Mouse (Mus musculus): ENCODE measurements around the gene Serinc1. TPM values are rescaled to one million over a fixed set of nuclear protein-coding genes. Genes with fewer than 3 reads are reported as not detected.
"Not testable (repeated sequence)": the region's sequence is repeated elsewhere in the genome, so short reads cannot be mapped to it uniquely, and the experiment has no call there.

The Serinc1 gene
- polyA plus RNA-seq, 1 experiment from 2014 or later: 86.5 TPM

GRCm38 (mm10) chr10:57566221-57566620 is 33.9 kb upstream of the Serinc1 start:
- Histone ChIP-seq H3K27me3 (ENCODE audit: control insufficient read depth, insufficient read depth, low read length) (no peaks in the 10 kb centered on the region), H3K9me3 (ENCODE audit: control insufficient read depth, low read length) (no peaks in the 10 kb centered on the region), H3K4me1 (replicated peaks; ENCODE audit: control insufficient read depth, insufficient read depth) (no peaks in the 10 kb centered on the region), H3K4me3 (ENCODE audit: low read depth, low read length) (no peak overlapping the region), H3K9ac (ENCODE audit: low read length) (no peak overlapping the region), H3K27ac (replicated peaks) (no peak overlapping the region), H3K4me2 (replicated peaks; ENCODE audit: low read depth) (no peak overlapping the region), H3K36me3 (ENCODE audit: control insufficient read depth, insufficient read depth, low read length) (no peaks in the 10 kb centered on the region)
- WGBS: 58% methylated on average over 1 of the region's 1 CpGs
- TF ChIP-seq CTCF (IDR thresholded peaks at IDR 0.05; ENCODE audit: low read depth) (no peak), EP300 (optimal IDR thresholded peaks at IDR 0.05) (no peak)
- no peak for ATAC-seq (ENCODE audit: low FRiP score, low TSS enrichment)
- no peak for DNase-seq (ENCODE audit: low spot score)

- WGBS: 39% methylated on average over 5 of the region's 5 CpGs
- peak; percentile 45 for DNase-seq (ENCODE audit: low spot score)
Observed at GRCm38 (mm10) chr10:57557597-57557996, 25.3 kb upstream of the Serinc1 start.

GRCm38 (mm10) chr10:57553719-57554118 is 21.4 kb upstream of the Serinc1 start:
- H3K27me3 ChIP-seq (ENCODE audit: control insufficient read depth, insufficient read depth, low read length): no peaks in the 10 kb centered on the region
- DNase-seq (ENCODE audit: low spot score) (no peak), ATAC-seq (ENCODE audit: low FRiP score, low TSS enrichment) (no peak)
- no peaks in the 10 kb centered on the region for H3K36me3 ChIP-seq (ENCODE audit: control insufficient read depth, insufficient read depth, low read length)
- TF ChIP-seq CTCF (IDR thresholded peaks at IDR 0.05; ENCODE audit: low read depth): no peak
- no peak for TF ChIP-seq EP300 (optimal IDR thresholded peaks at IDR 0.05)
- WGBS: 76% methylated on average over 1 of the region's 1 CpGs
- no peak overlapping the region for H3K4me2 ChIP-seq (replicated peaks; ENCODE audit: low read depth)
- no peaks in the 10 kb centered on the region for H3K9me3 ChIP-seq (ENCODE audit: control insufficient read depth, low read length)
- H3K9ac ChIP-seq (ENCODE audit: low read length): no peak overlapping the region
- no peak overlapping the region for H3K27ac ChIP-seq (replicated peaks)
- H3K4me3 ChIP-seq (ENCODE audit: low read depth, low read length): no peak overlapping the region
- H3K4me1 ChIP-seq (replicated peaks; ENCODE audit: control insufficient read depth, insufficient read depth): no peaks in the 10 kb centered on the region

More at GRCm38 (mm10) chr10:57557597-57557996, 25.3 kb upstream of the Serinc1 start:
- Histone ChIP-seq H3K27ac (replicated peaks) (no peak overlapping the region), H3K4me1 (replicated peaks; ENCODE audit: control insufficient read depth, insufficient read depth) (no peaks in the 10 kb centered on the region), H3K9ac (ENCODE audit: low read length) (no peak overlapping the region), H3K36me3 (ENCODE audit: control insufficient read depth, insufficient read depth, low read length) (no peaks in the 10 kb centered on the region), H3K4me3 (ENCODE audit: low read depth, low read length) (no peak overlapping the region), H3K4me2 (replicated peaks; ENCODE audit: low read depth) (no peak overlapping the region), H3K27me3 (ENCODE audit: control insufficient read depth, insufficient read depth, low read length) (no peaks in the 10 kb centered on the region), H3K9me3 (ENCODE audit: control insufficient read depth, low read length) (no peaks in the 10 kb centered on the region)
- ATAC-seq (ENCODE audit: low FRiP score, low TSS enrichment): peak; percentile 78
- TF ChIP-seq EP300 (optimal IDR thresholded peaks at IDR 0.05): no peak
- no peak for TF ChIP-seq CTCF (IDR thresholded peaks at IDR 0.05; ENCODE audit: low read depth)

- Histone ChIP-seq H3K4me1 (replicated peaks; ENCODE audit: control insufficient read depth, insufficient read depth) (no peaks in the 10 kb centered on the region), H3K9ac (ENCODE audit: low read length) (no peak overlapping the region), H3K36me3 (ENCODE audit: control insufficient read depth, insufficient read depth, low read length) (no peaks in the 10 kb centered on the region), H3K4me2 (replicated peaks; ENCODE audit: low read depth) (no peak overlapping the region), H3K27me3 (ENCODE audit: control insufficient read depth, insufficient read depth, low read length) (no peaks in the 10 kb centered on the region), H3K9me3 (ENCODE audit: control insufficient read depth, low read length) (no peaks in the 10 kb centered on the region), H3K27ac (replicated peaks) (no peak overlapping the region), H3K4me3 (ENCODE audit: low read depth, low read length) (no peak overlapping the region)
- no peak for TF ChIP-seq CTCF (IDR thresholded peaks at IDR 0.05; ENCODE audit: low read depth)
- no peak for TF ChIP-seq EP300 (optimal IDR thresholded peaks at IDR 0.05)
- 82% methylated on average over 4 of the region's 4 CpGs for WGBS
- DNase-seq (ENCODE audit: low spot score) (no peak), ATAC-seq (ENCODE audit: low FRiP score, low TSS enrichment) (no peak)
Observed at GRCm38 (mm10) chr10:57549631-57550030, 17.3 kb upstream of the Serinc1 start.

GRCm38 (mm10) chr10:57543890-57544289 is 11.6 kb upstream of the Serinc1 start:
- not testable (repeated sequence) for DNase-seq (ENCODE audit: low spot score); H3K4me2 ChIP-seq (replicated peaks; ENCODE audit: low read depth); H3K4me3 ChIP-seq (ENCODE audit: low read depth, low read length); H3K27ac ChIP-seq (replicated peaks); H3K27me3 ChIP-seq (ENCODE audit: control insufficient read depth, insufficient read depth, low read length); H3K9me3 ChIP-seq (ENCODE audit: control insufficient read depth, low read length); ATAC-seq (ENCODE audit: low FRiP score, low TSS enrichment); H3K4me1 ChIP-seq (replicated peaks; ENCODE audit: control insufficient read depth, insufficient read depth); H3K36me3 ChIP-seq (ENCODE audit: control insufficient read depth, insufficient read depth, low read length); H3K9ac ChIP-seq (ENCODE audit: low read length)
- 86% methylated on average over 9 of the region's 9 CpGs for WGBS

GRCm38 (mm10) chr10:57531616-57532217 is 613 bp downstream of the Serinc1 start:
- peak overlapping the region; percentile 58 for H3K4me2 ChIP-seq (replicated peaks; ENCODE audit: low read depth)
- H3K9ac ChIP-seq (ENCODE audit: low read length): peak overlapping the region; percentile 92
- no peaks in the 10 kb centered on the region for H3K9me3 ChIP-seq (ENCODE audit: control insufficient read depth, low read length)
- no peaks in the 10 kb centered on the region for H3K36me3 ChIP-seq (ENCODE audit: control insufficient read depth, insufficient read depth, low read length)
- TF ChIP-seq CTCF (IDR thresholded peaks at IDR 0.05; ENCODE audit: low read depth) (no peak), EP300 (optimal IDR thresholded peaks at IDR 0.05) (no peak)
- peak overlapping the region; percentile 96 for H3K27ac ChIP-seq (replicated peaks)
- DNase-seq (ENCODE audit: low spot score) (no peak), ATAC-seq (ENCODE audit: low FRiP score, low TSS enrichment) (no peak)
- peaks cover 3% of the 10 kb centered on the region; the same call in 1 of the 2 replicates for H3K4me1 ChIP-seq (replicated peaks; ENCODE audit: control insufficient read depth, insufficient read depth)
- peak overlapping the region; percentile 93 for H3K4me3 ChIP-seq (ENCODE audit: low read depth, low read length)
- H3K27me3 ChIP-seq (ENCODE audit: control insufficient read depth, insufficient read depth, low read length): no peaks in the 10 kb centered on the region
- under 1% methylated on average over 28 of the region's 28 CpGs for WGBS
